Mouse (Mus musculus) limb, embryonic 14.5 days (tissue): ENCODE data around the gene Bbs4. TPM values are rescaled to one million over a fixed set of nuclear protein-coding genes. Genes with fewer than 3 reads are reported as not detected.

Experiments
- ATAC-seq: fragments of 200-750 bp; cut with Nextera tagmentation; 2 replicates; pipeline ENCODE4 v1.8.0; 2017; ENCODE audit warnings: low read depth, moderate number of reproducible peaks, moderate TSS enrichment; ENCODE audit not compliant: low FRiP score
- DNase-seq: peaks from one replicate; pipeline ENCODE4 v3.0.0-alpha.2; 2015; ENCODE audit warnings: low spot score
- H3K27ac ChIP-seq: fragments of 300-500 bp; sonication (generic); replicated peaks from 2 replicates; pipeline ENCODE4 v1.5.1; 2014; ENCODE audit warnings: low read depth, mild to moderate bottlenecking, low read length, moderate library complexity, mixed read lengths
- H3K27me3 ChIP-seq: fragments of 300-500 bp; sonication (generic); 2 replicates; pipeline ENCODE4 v1.6.1; 2014; ENCODE audit warnings: low read length, mixed read lengths; ENCODE audit not compliant: control insufficient read depth, insufficient read depth
- H3K36me3 ChIP-seq: fragments of 300-500 bp; sonication (generic); 2 replicates; pipeline ENCODE4 v1.6.1; 2014; ENCODE audit warnings: mild to moderate bottlenecking, low read length, moderate library complexity, mixed read lengths; ENCODE audit not compliant: control insufficient read depth, insufficient read depth
- H3K4me1 ChIP-seq: fragments of 300-500 bp; sonication (generic); 2 replicates; pipeline ENCODE4 v1.6.1; 2014; ENCODE audit warnings: antibody characterized with exemption, low read length, mixed read lengths; ENCODE audit not compliant: control insufficient read depth, insufficient read depth
- H3K4me2 ChIP-seq: fragments of 300-500 bp; sonication (generic); replicated peaks from 2 replicates; pipeline ENCODE4 v1.6.1; 2014; ENCODE audit warnings: low read depth, mild to moderate bottlenecking, low read length, moderate library complexity; ENCODE audit not compliant: severe bottlenecking
- H3K4me3 ChIP-seq: fragments of 300-500 bp; sonication (generic); replicated peaks from 2 replicates; pipeline ENCODE4 v1.5.1; 2014; ENCODE audit warnings: low read length
- H3K9ac ChIP-seq: fragments of 300-500 bp; sonication (generic); 2 replicates; pipeline ENCODE4 v1.6.1; 2014; ENCODE audit warnings: mild to moderate bottlenecking, low read depth, low read length, moderate library complexity; ENCODE audit not compliant: severe bottlenecking
- H3K9me3 ChIP-seq: fragments of 300-500 bp; sonication (generic); 2 replicates; pipeline ENCODE4 v1.6.1; 2016; ENCODE audit warnings: low read length; ENCODE audit not compliant: control insufficient read depth
- POLR2A ChIP-seq: fragments of 200-500 bp; IDR thresholded peaks from 2 replicates; pipeline ENCODE4 v1.8.0; 2012; ENCODE audit warnings: inconsistent platforms, mild to moderate bottlenecking, moderate library complexity, borderline replicate concordance; ENCODE audit not compliant: insufficient read depth, insufficient read length; ENCODE audit errors: extremely low read depth
- WGBS: fragments of 180-500 bp; shearing (Covaris S2); extraction: QIAGEN DNeasy Blood & Tissue Kit; methylation state at CpG from one replicate; pipeline ENCODE4 v1.1.7; 2014; 5-methylcytosine and 5-hydroxymethylcytosine counted together
- polyA plus RNA-seq, 2 experiments: library from polyadenylated mRNA; depleted of rRNA in 1 of 2; stranded (reverse) in 1 of 2; unstranded in 1 of 2; fragments of >200 nt; fragmentation: Nextera tagmentation in 1 of 2; extraction: Ambion mirVana in 1 of 2; gene quantifications; 2 replicates each; pipeline versions ENCODE4 v1.2.1 to v1.2.3; 2012 to 2014

The Bbs4 gene
- 9.1 and 11.3 TPM in 2 replicates for polyA plus RNA-seq (2012; rRNA removed)
- polyA plus RNA-seq (2014; fragmentation: Nextera tagmentation; extraction: Ambion mirVana), result 15.5 and 17.8 TPM in 2 replicates

DNA sequence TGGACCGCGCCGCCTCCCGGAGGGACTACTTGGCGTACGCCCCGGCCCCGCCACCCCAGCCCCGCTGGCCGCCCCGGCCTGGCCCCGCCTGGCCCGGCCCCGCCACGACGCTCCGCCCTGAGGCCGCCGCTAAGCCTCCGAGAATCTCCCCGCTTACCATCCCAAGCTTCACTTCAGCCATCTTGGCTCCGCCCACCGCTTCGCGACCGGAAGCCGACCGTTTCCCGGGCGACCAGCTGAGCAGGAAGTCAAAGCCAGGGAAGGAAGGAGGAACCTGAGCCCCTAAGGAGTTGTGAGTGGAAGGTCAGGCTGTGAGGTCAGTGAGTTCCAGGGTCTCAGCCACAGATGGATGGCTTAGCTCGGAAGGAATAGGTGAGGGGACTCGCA, at the start of gene Bbs4:
Gene Bbs4, minus strand, starts transcription at position 256 of the 387 bp plus-strand sequence.
- Histone ChIP-seq H3K27me3 (no peaks in the 10 kb centered on the region), H3K9ac (peak within 1 kb of the TSS; percentile 76), H3K9me3 (no peaks in the 10 kb centered on the region), H3K36me3 (no peaks in the 10 kb centered on the region), H3K4me2 (peak within 1 kb of the TSS; percentile 57), H3K4me1 (no peaks in the 10 kb centered on the region), H3K4me3 (peak within 1 kb of the TSS; percentile 66), H3K27ac (peak within 1 kb of the TSS; percentile 84)
- no peak for TF ChIP-seq POLR2A
- ATAC-seq (peak; percentile 95), DNase-seq (peak; percentile 87)
- WGBS, result 0% methylated on average over 30 of the region's 32 CpGs

DNA sequence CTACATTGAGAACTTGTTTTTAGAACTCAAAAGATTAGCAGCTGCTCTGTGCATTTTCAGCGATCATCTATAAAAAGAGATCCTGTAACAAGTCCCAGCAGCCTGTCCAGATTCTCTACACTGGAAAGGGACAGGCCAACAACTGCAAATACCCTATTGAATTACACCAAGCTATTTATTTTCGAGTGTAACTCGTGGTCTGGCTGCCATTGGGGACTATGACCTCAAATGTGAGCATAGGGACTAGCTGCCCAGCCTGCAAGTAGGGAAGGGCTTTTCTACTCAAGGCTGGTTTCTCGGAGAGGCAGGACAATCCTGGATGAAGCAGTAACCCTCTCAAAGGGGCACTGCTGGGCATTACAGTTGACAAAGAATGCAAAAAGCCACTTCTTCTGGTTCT, 35.8 kb upstream of the Bbs4 start:
- Histone ChIP-seq H3K9me3 (no peaks in the 10 kb centered on the region), H3K4me2 (no peak overlapping the region), H3K27me3 (no peaks in the 10 kb centered on the region), H3K27ac (no peak overlapping the region), H3K4me3 (no peak overlapping the region), H3K9ac (no peak overlapping the region), H3K4me1 (no peaks in the 10 kb centered on the region), H3K36me3 (peaks cover 39% of the 10 kb centered on the region)
- WGBS, result 80% methylated on average over 4 of the region's 4 CpGs
- TF ChIP-seq POLR2A, result no peak
- ATAC-seq (peak; percentile 30; the same call in 1 of the 2 replicates), DNase-seq (no peak)

DNA sequence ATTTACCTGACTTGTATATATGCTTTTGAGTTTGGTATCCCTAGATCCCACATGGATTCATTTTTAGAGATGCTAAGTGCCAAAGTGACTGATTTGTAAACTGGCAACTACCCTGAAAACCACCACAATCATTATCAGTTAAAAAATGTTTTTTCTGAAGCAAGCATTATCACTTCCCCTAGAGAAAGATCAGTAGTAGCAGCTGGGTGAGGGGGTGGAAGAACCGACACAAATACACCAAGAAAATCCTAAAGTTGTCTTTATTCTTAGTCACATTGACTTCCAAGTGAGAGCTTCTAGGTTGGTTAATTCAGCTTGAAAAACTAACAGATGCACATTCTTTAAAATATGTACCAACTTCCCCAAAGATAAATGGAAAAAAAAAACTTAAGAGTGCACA, 35.0 kb upstream of the Bbs4 start:
- 84% methylated on average over 1 of the region's 1 CpGs for WGBS
- H3K9me3 ChIP-seq, result no peaks in the 10 kb centered on the region
- no peak for TF ChIP-seq POLR2A
- no peak for ATAC-seq
- no peaks in the 10 kb centered on the region for H3K27me3 ChIP-seq
- H3K4me1 ChIP-seq, result no peaks in the 10 kb centered on the region
- H3K27ac ChIP-seq, result no peak overlapping the region
- H3K4me3 ChIP-seq, result no peak overlapping the region
- no peak for DNase-seq
- no peak overlapping the region for H3K9ac ChIP-seq
- peaks cover 33% of the 10 kb centered on the region for H3K36me3 ChIP-seq
- no peak overlapping the region for H3K4me2 ChIP-seq

DNA sequence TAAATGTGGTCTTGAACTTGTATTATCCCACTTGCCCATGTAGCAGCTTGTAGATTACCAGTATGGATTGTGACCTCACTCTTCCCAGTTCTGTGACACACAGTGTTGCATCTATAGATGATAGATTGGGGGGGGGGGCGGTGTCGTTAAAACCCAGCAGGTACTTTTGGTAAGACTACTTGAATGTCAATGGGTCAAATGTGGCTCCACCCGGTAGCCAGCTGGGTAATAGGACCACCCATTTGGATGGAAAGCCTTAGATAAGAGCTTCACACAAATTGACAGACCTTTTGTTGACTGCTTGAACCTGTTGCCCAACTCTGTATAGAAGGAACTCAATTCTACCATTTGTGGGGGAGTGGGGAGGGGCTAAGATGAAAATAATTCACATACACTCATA, 34.2 kb upstream of the Bbs4 start:
- WGBS, result 67% methylated on average over 3 of the region's 3 CpGs
- ATAC-seq, result no peak

DNA sequence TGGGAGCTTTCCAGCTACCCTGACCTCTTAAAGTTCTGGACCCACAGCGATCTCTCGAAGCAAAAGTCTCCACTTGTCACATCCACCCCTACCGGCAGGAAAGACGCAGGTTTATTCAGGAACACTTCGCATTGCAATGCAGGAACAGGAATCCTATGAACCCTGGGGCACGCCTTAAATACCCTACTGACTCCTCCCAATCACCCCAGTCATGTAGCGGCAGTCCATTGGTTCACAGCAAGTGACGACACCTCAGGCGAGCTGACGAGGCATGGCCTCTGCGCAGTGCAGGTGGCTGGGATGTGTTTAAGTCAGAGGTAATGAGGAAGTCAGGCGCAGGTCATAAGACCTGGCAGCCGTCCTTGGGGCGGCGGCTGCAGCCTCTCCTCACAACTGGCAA, 22.3 kb upstream of the Bbs4 start:
- no peaks in the 10 kb centered on the region for H3K27me3 ChIP-seq
- H3K9ac ChIP-seq, result no peak overlapping the region
- H3K4me3 ChIP-seq, result no peak overlapping the region
- DNase-seq (no peak), ATAC-seq (no peak)
- H3K4me2 ChIP-seq, result no peak overlapping the region
- H3K27ac ChIP-seq, result no peak overlapping the region
- no peaks in the 10 kb centered on the region for H3K9me3 ChIP-seq
- no peaks in the 10 kb centered on the region for H3K4me1 ChIP-seq
- WGBS, result 90% methylated on average over 15 of the region's 15 CpGs
- TF ChIP-seq POLR2A, result no peak
- H3K36me3 ChIP-seq, result no peaks in the 10 kb centered on the region

More for the DNA sequence above, 34.2 kb upstream of the Bbs4 start:
- H3K4me1 ChIP-seq, result no peaks in the 10 kb centered on the region
- no peak for DNase-seq
- H3K27ac ChIP-seq, result no peak overlapping the region
- no peak overlapping the region for H3K4me2 ChIP-seq
- H3K9me3 ChIP-seq, result no peaks in the 10 kb centered on the region
- no peak overlapping the region for H3K9ac ChIP-seq
- no peak overlapping the region for H3K4me3 ChIP-seq
- no peak for TF ChIP-seq POLR2A
- no peaks in the 10 kb centered on the region for H3K27me3 ChIP-seq
- peaks cover 24% of the 10 kb centered on the region for H3K36me3 ChIP-seq

DNA sequence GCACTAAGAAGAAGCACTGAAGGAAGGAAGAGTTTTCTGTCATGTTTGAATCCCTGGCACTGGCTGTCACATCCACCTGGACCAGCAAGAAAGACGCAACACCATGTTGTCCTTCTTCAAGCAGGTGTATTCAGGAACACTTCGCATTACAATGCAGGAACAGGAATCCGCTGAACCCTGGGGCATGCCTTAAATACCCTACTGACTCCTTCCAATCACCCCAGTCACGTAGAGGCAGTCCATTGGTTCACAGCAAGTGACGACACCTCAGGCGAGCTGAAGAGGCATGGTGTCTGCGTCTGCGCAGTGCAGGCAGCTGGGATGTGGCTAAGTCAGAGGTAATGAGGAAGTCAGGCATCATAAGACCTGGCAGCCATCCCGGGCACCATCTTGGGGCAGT, 16.3 kb upstream of the Bbs4 start:
- no peak for TF ChIP-seq POLR2A
- no peak overlapping the region for H3K9ac ChIP-seq
- no peak overlapping the region for H3K4me2 ChIP-seq
- H3K9me3 ChIP-seq, result no peaks in the 10 kb centered on the region
- no peak for ATAC-seq
- WGBS, result 91% methylated on average over 9 of the region's 9 CpGs
- H3K27me3 ChIP-seq, result no peaks in the 10 kb centered on the region
- H3K4me3 ChIP-seq, result no peak overlapping the region
- no peaks in the 10 kb centered on the region for H3K36me3 ChIP-seq
- H3K27ac ChIP-seq, result no peak overlapping the region
- H3K4me1 ChIP-seq, result no peaks in the 10 kb centered on the region
- no peak for DNase-seq
